8 mouse cellular contexts compared by ENCODE assay signal in genomic region chr6:52861928-52862327, GRCm38 (mm10).
DNase-seq lines count a peak whose midpoint lies in the region; ATAC-seq lines count a peak whose summit lies in the region.

No protein-coding gene starts in this region.

- H3K4me2 ChIP-seq in intestine, embryonic 16.5 days (ENCODE audit: low read depth, low read length) = no peak overlapping the region

- H3K27me3 ChIP-seq in intestine, embryonic 16.5 days (replicated peaks; ENCODE audit: control insufficient read depth, insufficient read depth, low read length) = no peaks in the 10 kb centered on the region

- WGBS in intestine, embryonic 16.5 days = 38% methylated on average over 7 of the region's 7 CpGs

- no peaks in the 10 kb centered on the region for H3K9me3 ChIP-seq in intestine, embryonic 16.5 days (ENCODE audit: control insufficient read depth, low read length)

- peak overlapping the region; percentile 57; the same call in 1 of the 2 replicates for H3K27ac ChIP-seq in intestine, embryonic 16.5 days (ENCODE audit: low read length)

- H3K36me3 ChIP-seq in intestine, embryonic 16.5 days (ENCODE audit: control insufficient read depth, insufficient read depth, low read length) = no peaks in the 10 kb centered on the region

- peaks cover 7% of the 10 kb centered on the region for H3K4me1 ChIP-seq in intestine, embryonic 16.5 days (ENCODE audit: control insufficient read depth, insufficient read depth, low read length)

- peak; percentile 51 to 61 for DNase-seq in cerebellum, postnatal 10 days
- DNase-seq in cerebellum, postnatal 36 days = no peak
- peak; percentile 81 for DNase-seq in 3T3-L1 (ENCODE audit: low read depth, low spot score)
- peak; percentile 77 for DNase-seq in gastrocnemius, postnatal 25 days
- no peak for DNase-seq in thymus, postnatal 4 days
- no peak for DNase-seq in Muller cell, postnatal 12 days (ENCODE audit: inconsistent ontology term)
- DNase-seq in frontal cortex, adult 2 months (ENCODE audit: extremely low spot score in 1 of 2, low spot score in 1 of 2) = no peak

- no peak overlapping the region for H3K4me3 ChIP-seq in intestine, embryonic 16.5 days (ENCODE audit: low read length)

- no peak overlapping the region for H3K9ac ChIP-seq in intestine, embryonic 16.5 days (ENCODE audit: low read depth, low read length)

- peak; percentile 70 for ATAC-seq in intestine, embryonic 16.5 days

Comparison
In these comparisons a context has a peak if more than half of its experiments do, and no peak if none do; other contexts are left out.
1. DNase-seq: peak in cerebellum, postnatal 10 days (2 of 2), 3T3-L1 (single experiment) and gastrocnemius, postnatal 25 days (single experiment); none in cerebellum, postnatal 36 days (0 of 2), thymus, postnatal 4 days (single experiment), Muller cell, postnatal 12 days (single experiment) and frontal cortex, adult 2 months (0 of 2).